Mouse (Mus musculus) thymus, adult 2 months (tissue): Measurements from ENCODE around the gene Dhrs7c.

Source experiments
- CTCF ChIP-seq: fragments of 200-500 bp; IDR thresholded peaks from 2 replicates; pipeline ENCODE4 v1.5.1; 2012; ENCODE audit warnings: mild to moderate bottlenecking, control low read depth, low read length, moderate library complexity, borderline replicate concordance; ENCODE audit not compliant: control insufficient read depth, poor library complexity, insufficient read depth; ENCODE audit errors: extremely low read depth
- POLR2A ChIP-seq: fragments of 200-500 bp; IDR thresholded peaks from 2 replicates; pipeline ENCODE4 v1.6.1; 2012; ENCODE audit warnings: mild to moderate bottlenecking, low read length, control low read depth, moderate library complexity; ENCODE audit not compliant: control insufficient read depth, poor library complexity, insufficient read depth; ENCODE audit errors: extremely low read depth

DNA sequence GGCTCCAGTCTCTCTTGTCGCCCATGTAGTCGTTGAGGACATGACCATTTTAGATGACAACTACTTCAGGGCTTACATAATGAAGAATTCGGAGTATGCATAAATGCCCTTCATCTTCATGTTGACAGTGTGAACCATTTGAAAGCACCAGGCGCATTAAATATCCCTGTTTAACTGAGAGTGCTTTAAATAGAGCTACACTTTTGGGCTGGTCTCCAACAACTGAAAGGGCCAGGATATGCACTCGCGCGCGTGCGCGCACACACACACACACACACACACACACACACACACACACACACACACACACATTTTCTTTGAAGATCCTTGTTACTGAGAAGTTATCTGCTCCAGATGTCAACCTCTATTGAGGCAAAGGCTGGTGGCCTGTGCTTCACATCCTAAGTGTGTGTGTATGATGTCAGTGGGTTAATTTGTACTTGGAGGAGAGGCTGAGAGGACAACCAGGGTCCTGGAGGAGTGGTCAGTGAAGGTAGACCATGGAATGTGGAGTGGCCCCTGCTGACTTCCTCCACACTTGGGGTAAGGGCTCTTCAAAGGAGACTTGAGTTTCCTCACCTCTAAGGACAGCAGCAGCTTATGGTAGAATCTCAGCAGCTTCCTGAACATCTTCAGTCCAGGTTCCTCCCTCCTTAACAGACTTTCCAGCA, 37.6 kb downstream of the Dhrs7c start:
- no peak for TF ChIP-seq CTCF
- no peak for TF ChIP-seq POLR2A
